Mouse (Mus musculus): ENCODE measurements around the gene Eng.

DNA sequence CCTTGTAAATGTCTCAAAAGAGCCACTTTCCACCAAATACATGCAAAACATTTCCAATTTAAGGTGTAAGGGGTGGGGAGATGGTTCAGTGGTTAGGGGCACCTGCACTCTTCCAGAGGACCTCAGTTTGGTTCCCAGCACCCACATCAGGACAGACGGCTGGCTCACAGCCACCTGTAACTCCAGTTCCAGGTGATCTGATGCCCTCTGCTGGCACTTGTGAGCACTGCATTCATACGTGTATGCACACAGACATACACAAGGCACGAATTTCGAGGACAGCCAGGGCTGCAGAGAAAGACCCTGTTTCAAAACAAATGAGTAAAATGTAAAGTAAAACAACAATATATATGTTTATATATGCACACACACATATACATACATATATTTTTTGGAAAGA lies 28.8 kb upstream of the Eng start:
- no peak for TF ChIP-seq CHD2 (IDR thresholded peaks at IDR 0.05; ENCODE audit: low read depth, low read length)
- TF ChIP-seq ZC3H11A (IDR thresholded peaks at IDR 0.05; ENCODE audit: borderline replicate concordance, low read depth, low read length), result no peak
- TF ChIP-seq ZNF384 (IDR thresholded peaks at IDR 0.05; ENCODE audit: low read depth, low read length), result no peak

Measured in ES-E14 (cell line).